Mouse (Mus musculus) brain, embryonic 14.5 days (tissue): ENCODE measurements around the gene Klf3.

Experiments
- CTCF ChIP-seq: fragments of 200-500 bp; IDR thresholded peaks from 2 replicates; pipeline ENCODE4 v1.5.1; 2012; ENCODE audit warnings: inconsistent platforms, mild to moderate bottlenecking, moderate library complexity, borderline replicate concordance; ENCODE audit not compliant: insufficient read depth, insufficient read length; ENCODE audit errors: extremely low read depth
- POLR2A ChIP-seq: fragments of 200-500 bp; IDR thresholded peaks from 2 replicates; pipeline ENCODE4 v1.6.1; 2012; ENCODE audit warnings: mild to moderate bottlenecking, inconsistent platforms, borderline replicate concordance; ENCODE audit not compliant: poor library complexity, insufficient read depth, insufficient read length, severe bottlenecking; ENCODE audit errors: extremely low read depth

GRCm38 (mm10) chr5:64830773-64831172 lies 27.6 kb downstream of the Klf3 start:
- TF ChIP-seq CTCF (no peak), POLR2A (no peak)
